Mouse (Mus musculus) small intestine, adult 2 months (tissue): ENCODE measurements at regions not wholly inside any gene's neighbourhood (a gene's known extent, or its start where the extent isn't known, plus 50 kb on each side); places are given as distances from the start of the nearest gene placed in this dataset.

Source experiments
- H3K27ac ChIP-seq: fragments of 200-500 bp; 2 replicates; pipeline ENCODE4 v1.5.1; 2012; ENCODE audit warnings: low read depth, low read length, control low read depth, inconsistent platforms; ENCODE audit not compliant: insufficient read depth
- H3K27me3 ChIP-seq: fragments of 200-500 bp; 2 replicates; pipeline ENCODE4 v1.6.1; 2012; ENCODE audit warnings: mild to moderate bottlenecking, moderate library complexity, low read length, inconsistent platforms; ENCODE audit not compliant: control insufficient read depth, insufficient read depth
- H3K36me3 ChIP-seq: fragments of 200-500 bp; 2 replicates; pipeline ENCODE4 v1.6.1; 2012; ENCODE audit warnings: mild to moderate bottlenecking, low read length, control low read depth, inconsistent platforms; ENCODE audit not compliant: control insufficient read depth, insufficient read depth
- H3K4me1 ChIP-seq: fragments of 200-500 bp; 2 replicates; pipeline ENCODE4 v1.6.1; 2012; ENCODE audit warnings: low read length, inconsistent platforms, mixed read lengths; ENCODE audit not compliant: control insufficient read depth, insufficient read depth, insufficient read length
- H3K4me3 ChIP-seq: fragments of 200-500 bp; 2 replicates; pipeline ENCODE4 v1.5.1; 2012; ENCODE audit warnings: low read depth, mild to moderate bottlenecking, control low read depth, inconsistent platforms, low read length, moderate library complexity
- CTCF ChIP-seq: fragments of 200-500 bp; IDR thresholded peaks from 2 replicates; pipeline ENCODE4 v1.5.1; 2012; ENCODE audit warnings: low read depth, mild to moderate bottlenecking, control low read depth, inconsistent platforms, low read length, moderate library complexity, mixed read lengths; ENCODE audit not compliant: insufficient replicate concordance, insufficient read length; ENCODE audit errors: extremely low read depth
- POLR2A ChIP-seq: fragments of 200-500 bp; IDR thresholded peaks from 2 replicates; pipeline ENCODE4 v1.6.1; 2012; ENCODE audit warnings: low read depth, mild to moderate bottlenecking, control low read depth, inconsistent platforms, low read length, moderate library complexity
- WGBS: fragments of 180-500 bp; shearing (Covaris S2); methylation state at CpG from one replicate; pipeline ENCODE4 v1.1.7; 2018; 5-methylcytosine and 5-hydroxymethylcytosine counted together

- peak overlapping the region; percentile 41; the same call in 1 of the 2 replicates for H3K4me3 ChIP-seq
Observed at GRCm38 (mm10) chr9:115548722-115549349, 238.6 kb upstream of the Stt3b start.

GRCm38 (mm10) chr9:115551080-115551479, 240.9 kb upstream of the Stt3b start:
- Histone ChIP-seq H3K4me3 (no peak overlapping the region), H3K36me3 (no peaks in the 10 kb centered on the region), H3K27ac (no peak overlapping the region), H3K27me3 (no peaks in the 10 kb centered on the region), H3K4me1 (peaks cover 11% of the 10 kb centered on the region; the same call in 1 of the 2 replicates)
- no peak for TF ChIP-seq CTCF
- WGBS, result 83% methylated on average over 11 of the region's 11 CpGs

More at GRCm38 (mm10) chr9:115548722-115549349, 238.6 kb upstream of the Stt3b start:
- WGBS, result 32% methylated on average over 8 of the region's 8 CpGs
- Histone ChIP-seq H3K4me1 (peaks cover 11% of the 10 kb centered on the region; the same call in 1 of the 2 replicates), H3K36me3 (no peaks in the 10 kb centered on the region), H3K27me3 (no peaks in the 10 kb centered on the region), H3K27ac (no peak overlapping the region)
- 0 out of 2 replicates have a peak, but pooled peaks have one; percentile 17 for TF ChIP-seq POLR2A
- TF ChIP-seq CTCF, result no peak

- H3K27ac ChIP-seq, result no peak overlapping the region
- no peaks in the 10 kb centered on the region for H3K27me3 ChIP-seq
- no peak for TF ChIP-seq POLR2A
- TF ChIP-seq CTCF, result no peak
- no peaks in the 10 kb centered on the region for H3K36me3 ChIP-seq
- WGBS, result 85% methylated on average over 4 of the region's 4 CpGs
- H3K4me3 ChIP-seq, result no peak overlapping the region
- peaks cover 11% of the 10 kb centered on the region; the same call in 1 of the 2 replicates for H3K4me1 ChIP-seq
Observed at GRCm38 (mm10) chr9:115551501-115551900, 241.3 kb upstream of the Stt3b start.

GRCm38 (mm10) chr9:115558131-115558530, 247.9 kb upstream of the Stt3b start:
- Histone ChIP-seq H3K36me3 (no peaks in the 10 kb centered on the region), H3K4me1 (no peaks in the 10 kb centered on the region), H3K4me3 (no peak overlapping the region), H3K27me3 (no peaks in the 10 kb centered on the region), H3K27ac (no peak overlapping the region)
- TF ChIP-seq CTCF (no peak), POLR2A (no peak)
- 89% methylated on average over 7 of the region's 7 CpGs for WGBS

GRCm38 (mm10) chr9:115559521-115559920, 249.3 kb upstream of the Stt3b start:
- Histone ChIP-seq H3K36me3 (no peaks in the 10 kb centered on the region), H3K4me3 (no peak overlapping the region), H3K27ac (no peak overlapping the region), H3K4me1 (no peaks in the 10 kb centered on the region), H3K27me3 (no peaks in the 10 kb centered on the region)
- TF ChIP-seq POLR2A (no peak), CTCF (no peak)
- 85% methylated on average over 5 of the region's 5 CpGs for WGBS

GRCm38 (mm10) chr9:115561207-115561606, 251.0 kb upstream of the Stt3b start:
- no peak for TF ChIP-seq CTCF
- no peak for TF ChIP-seq POLR2A
- Histone ChIP-seq H3K4me1 (no peaks in the 10 kb centered on the region), H3K27me3 (no peaks in the 10 kb centered on the region), H3K4me3 (no peak overlapping the region), H3K27ac (no peak overlapping the region), H3K36me3 (no peaks in the 10 kb centered on the region)
- WGBS, result 79% methylated on average over 6 of the region's 6 CpGs

- Histone ChIP-seq H3K4me3 (no peak overlapping the region), H3K36me3 (no peaks in the 10 kb centered on the region), H3K27me3 (no peaks in the 10 kb centered on the region), H3K27ac (no peak overlapping the region), H3K4me1 (no peaks in the 10 kb centered on the region)
- WGBS, result 48% methylated on average over 4 of the region's 4 CpGs
- TF ChIP-seq CTCF (no peak), POLR2A (no peak)
Observed at GRCm38 (mm10) chr9:115562783-115563182, 252.6 kb upstream of the Stt3b start.
